Mouse (Mus musculus) stomach, embryonic 14.5 days (tissue): ENCODE data around the gene Bnc1. TPM values are rescaled to one million over a fixed set of nuclear protein-coding genes. Genes with fewer than 3 reads are reported as not detected.

Experiments
- ATAC-seq: fragments of 200-750 bp; cut with Nextera tagmentation; 2 replicates; pipeline ENCODE4 v1.8.0; 2017; ENCODE audit warnings: low read depth, moderate TSS enrichment; ENCODE audit not compliant: insufficient number of reproducible peaks, insufficient read depth, low FRiP score
- H3K27ac ChIP-seq: fragments of 300-500 bp; sonication (generic); 2 replicates; pipeline ENCODE4 v1.5.1; 2014; ENCODE audit warnings: mild to moderate bottlenecking, low read length, moderate library complexity, mixed read lengths
- H3K27me3 ChIP-seq: fragments of 300-500 bp; sonication (generic); 2 replicates; pipeline ENCODE4 v1.6.1; 2014; ENCODE audit warnings: low read length, control low read depth, mixed read lengths; ENCODE audit not compliant: control insufficient read depth, insufficient read depth
- H3K36me3 ChIP-seq: fragments of 300-500 bp; sonication (generic); 2 replicates; pipeline ENCODE4 v1.6.1; 2014; ENCODE audit warnings: mild to moderate bottlenecking, control low read depth, low read length, moderate library complexity, mixed read lengths; ENCODE audit not compliant: control insufficient read depth, insufficient read depth
- H3K4me1 ChIP-seq: fragments of 300-500 bp; sonication (generic); 2 replicates; pipeline ENCODE4 v1.6.1; 2014; ENCODE audit warnings: low read length, control low read depth, mixed read lengths; ENCODE audit not compliant: control insufficient read depth, insufficient read depth
- H3K4me2 ChIP-seq: fragments of 300-500 bp; sonication (generic); replicated peaks from 2 replicates; pipeline ENCODE4 v1.6.1; 2014; ENCODE audit warnings: low read depth, low read length, control low read depth
- H3K4me3 ChIP-seq: fragments of 300-500 bp; sonication (generic); 2 replicates; pipeline ENCODE4 v1.5.1; 2014; ENCODE audit warnings: low read depth, low read length, control low read depth
- H3K9ac ChIP-seq: fragments of 300-500 bp; sonication (generic); replicated peaks from 2 replicates; pipeline ENCODE4 v1.6.1; 2014; ENCODE audit warnings: low read depth, mild to moderate bottlenecking, control low read depth, low read length, moderate library complexity, mixed read lengths
- H3K9me3 ChIP-seq: fragments of 300-500 bp; sonication (generic); 2 replicates; pipeline ENCODE4 v1.6.1; 2016; ENCODE audit warnings: low read depth, low read length, control low read depth; ENCODE audit not compliant: control insufficient read depth
- WGBS: fragments of 180-500 bp; shearing (Covaris S2); extraction: QIAGEN DNeasy Blood & Tissue Kit; methylation state at CpG from one replicate; pipeline ENCODE4 v1.1.7; 2014; 5-methylcytosine and 5-hydroxymethylcytosine counted together
- polyA plus RNA-seq: library from polyadenylated mRNA; unstranded; fragments of >200 nt; fragmentation: Nextera tagmentation; extraction: Ambion mirVana; gene quantifications from 2 replicates; pipeline ENCODE4 v1.2.1, GENCODE M21; 2014

Bnc1 gene
- polyA plus RNA-seq, result 5.3 and 5.9 TPM in 2 replicates

DNA sequence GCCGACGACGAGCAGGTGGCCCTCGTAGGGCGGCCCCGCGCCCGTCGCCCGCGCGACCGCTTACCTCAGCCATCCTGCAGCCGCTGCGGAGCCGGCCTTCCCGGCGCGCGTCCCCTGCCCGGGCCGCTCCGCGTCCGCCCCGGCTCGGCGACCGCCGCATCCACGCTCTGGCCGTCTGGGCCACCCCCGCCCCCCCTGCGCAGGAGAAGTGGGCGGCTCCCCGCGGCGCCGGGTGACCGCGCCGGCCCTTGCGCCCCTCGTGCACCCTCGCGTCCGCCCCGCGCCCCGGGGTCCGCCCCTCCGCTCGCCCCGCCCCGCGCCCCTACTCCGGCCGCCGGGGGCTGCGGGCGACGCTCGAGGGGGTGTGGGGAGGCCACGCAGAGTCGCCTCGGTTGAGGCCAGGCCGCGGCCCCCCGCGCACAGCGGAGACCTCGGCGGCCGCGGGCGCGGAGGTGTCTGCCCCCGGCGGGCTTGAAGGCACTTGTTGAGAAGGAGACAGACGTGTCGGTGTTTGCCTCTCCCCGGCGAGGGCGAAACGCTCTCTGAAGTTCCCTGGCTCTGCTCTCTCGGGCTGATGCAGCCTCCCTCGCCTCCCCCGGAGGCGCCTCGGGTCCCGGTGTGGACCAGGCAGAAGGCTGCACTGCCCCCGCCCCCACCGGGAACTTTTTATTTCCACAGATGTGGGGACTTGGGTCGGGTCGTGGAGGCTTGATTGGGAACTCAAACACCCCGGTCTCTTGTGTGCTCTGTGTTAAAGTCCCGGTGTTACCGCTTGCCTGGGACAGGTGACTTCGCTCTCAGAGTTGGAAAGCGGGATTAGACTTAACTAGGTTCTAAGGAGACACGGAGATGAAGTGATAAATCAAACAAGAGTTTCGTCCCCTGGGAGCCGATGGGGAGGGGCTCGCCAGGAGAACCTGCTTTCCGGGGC lies at the start of gene Bnc1:
Gene Bnc1, minus strand, starts transcription at position 162 of the 931 bp plus-strand sequence.
- WGBS, result 1% methylated on average over 75 of the region's 105 CpGs
- peaks cover 13% of the 10 kb centered on the region for H3K27me3 ChIP-seq
- peak within 1 kb of the TSS; percentile 33; the same call in 1 of the 2 replicates for H3K27ac ChIP-seq
- H3K9ac ChIP-seq, result peak within 1 kb of the TSS; percentile 42; the same call in 1 of the 2 replicates
- peak within 1 kb of the TSS; percentile 96 for H3K4me2 ChIP-seq
- 0 out of 2 replicates have a peak, but pooled peaks cover 2% of the 10 kb centered on the region for H3K4me1 ChIP-seq
- H3K36me3 ChIP-seq, result no peaks in the 10 kb centered on the region
- peak within 1 kb of the TSS; percentile 49 for H3K4me3 ChIP-seq
- peak; percentile 62 for ATAC-seq
- no peaks in the 10 kb centered on the region for H3K9me3 ChIP-seq

DNA sequence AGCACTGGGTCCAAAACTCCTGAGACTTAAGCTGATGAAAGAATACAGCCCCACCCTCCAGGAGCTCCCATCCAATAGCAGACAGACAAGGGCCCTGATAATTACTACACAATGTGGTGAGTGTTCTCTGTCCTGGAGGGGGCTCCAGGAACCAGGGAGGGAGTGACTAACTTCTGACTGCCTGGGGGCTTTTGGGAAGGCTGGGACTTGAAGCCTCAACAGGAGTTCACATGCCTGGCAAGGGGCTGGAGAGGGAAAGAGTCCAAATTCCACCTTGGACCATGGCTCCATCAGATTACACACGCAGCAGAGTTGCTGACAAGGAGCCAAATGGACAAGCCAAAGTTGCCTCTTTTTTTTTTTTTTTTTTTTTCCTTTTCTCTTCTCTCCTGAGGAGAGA lies 41.3 kb upstream of the Bnc1 start:
- no peak for ATAC-seq
- H3K27me3 ChIP-seq, result no peaks in the 10 kb centered on the region
- WGBS, result 29% methylated on average over 1 of the region's 1 CpGs

DNA sequence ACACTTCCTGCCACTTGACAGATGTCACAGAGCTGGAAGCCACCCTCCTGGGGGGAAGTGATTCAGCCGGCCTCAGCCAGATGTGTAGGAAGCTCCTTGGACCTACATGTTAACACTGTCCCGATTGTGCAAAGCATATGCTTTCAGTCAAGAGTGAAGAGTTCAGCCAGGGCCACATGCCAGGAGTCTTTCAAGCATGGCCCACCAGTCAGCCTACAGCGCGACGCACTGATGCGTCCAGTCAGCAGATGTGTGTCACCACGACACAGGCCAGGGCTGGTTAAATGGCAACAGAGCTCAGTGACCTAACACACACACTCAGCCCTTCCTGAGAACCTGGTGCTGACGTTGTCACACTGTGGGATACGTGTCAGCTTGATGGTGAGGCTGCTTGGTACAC lies 37.6 kb upstream of the Bnc1 start:
- Histone ChIP-seq H3K36me3 (no peaks in the 10 kb centered on the region), H3K27ac (no peak overlapping the region; the same call in 1 of the 2 replicates), H3K27me3 (no peaks in the 10 kb centered on the region), H3K9me3 (no peaks in the 10 kb centered on the region), H3K9ac (no peak overlapping the region), H3K4me1 (peaks cover 6% of the 10 kb centered on the region; the same call in 1 of the 2 replicates), H3K4me3 (no peak overlapping the region), H3K4me2 (no peak overlapping the region)
- 36% methylated on average over 9 of the region's 9 CpGs for WGBS
- no peak for ATAC-seq

More for the DNA sequence above, 41.3 kb upstream of the Bnc1 start:
- Histone ChIP-seq H3K9me3 (no peaks in the 10 kb centered on the region), H3K4me1 (peaks cover 6% of the 10 kb centered on the region; the same call in 1 of the 2 replicates), H3K36me3 (no peaks in the 10 kb centered on the region), H3K9ac (no peak overlapping the region), H3K27ac (no peak overlapping the region), H3K4me3 (no peak overlapping the region), H3K4me2 (no peak overlapping the region)

DNA sequence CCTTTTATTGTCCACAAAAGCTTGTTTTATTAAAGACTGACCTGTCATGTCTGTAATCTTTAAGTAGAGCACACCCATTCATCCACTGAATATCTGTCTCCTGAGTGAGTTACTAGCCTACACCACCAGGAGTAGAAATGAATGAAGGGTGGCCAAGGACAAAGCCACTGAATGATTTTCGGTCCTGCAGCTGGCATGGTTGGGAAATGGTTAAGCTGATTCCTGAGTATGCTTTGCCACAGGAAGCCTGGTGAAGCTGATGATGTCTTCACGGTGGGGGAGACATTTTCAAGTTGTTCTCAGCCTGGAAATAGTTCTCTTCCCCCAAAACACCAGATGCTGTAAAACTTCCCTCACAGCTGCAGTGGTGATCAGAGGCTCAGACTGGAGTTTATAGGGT lies 33.7 kb upstream of the Bnc1 start:
- no peak for ATAC-seq
- no peak overlapping the region for H3K4me3 ChIP-seq
- no peak overlapping the region for H3K27ac ChIP-seq
- H3K9me3 ChIP-seq, result no peaks in the 10 kb centered on the region
- H3K36me3 ChIP-seq, result no peaks in the 10 kb centered on the region
- H3K4me1 ChIP-seq, result peaks cover 6% of the 10 kb centered on the region; the same call in 1 of the 2 replicates
- H3K27me3 ChIP-seq, result no peaks in the 10 kb centered on the region
- H3K4me2 ChIP-seq, result no peak overlapping the region
- no peak overlapping the region for H3K9ac ChIP-seq
- WGBS, result 41% methylated on average over 2 of the region's 2 CpGs

DNA sequence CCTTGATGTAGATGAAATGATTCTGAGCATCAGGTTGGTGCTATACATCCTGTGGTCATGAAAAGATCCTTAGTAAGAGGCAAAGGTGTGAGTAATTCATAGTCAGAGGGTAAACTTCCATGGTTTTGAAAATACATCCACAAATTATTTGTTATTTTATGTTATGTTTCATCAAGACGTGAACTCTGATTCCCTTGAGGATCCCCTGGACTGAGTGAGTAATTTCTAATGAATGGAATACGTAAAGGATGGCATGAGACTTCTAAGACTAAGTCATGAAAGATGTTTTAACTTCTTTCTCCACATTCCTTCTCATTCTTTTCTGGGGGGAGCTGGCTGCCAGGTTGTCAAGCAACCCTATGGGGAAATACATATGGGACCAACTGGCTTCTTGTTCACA lies 31.6 kb upstream of the Bnc1 start:
- Histone ChIP-seq H3K4me2 (no peak overlapping the region), H3K4me3 (no peak overlapping the region), H3K36me3 (no peaks in the 10 kb centered on the region), H3K9me3 (no peaks in the 10 kb centered on the region), H3K4me1 (no peaks in the 10 kb centered on the region), H3K27me3 (no peaks in the 10 kb centered on the region), H3K9ac (no peak overlapping the region), H3K27ac (no peak overlapping the region)
- 93% methylated on average over 2 of the region's 2 CpGs for WGBS
- ATAC-seq, result no peak

DNA sequence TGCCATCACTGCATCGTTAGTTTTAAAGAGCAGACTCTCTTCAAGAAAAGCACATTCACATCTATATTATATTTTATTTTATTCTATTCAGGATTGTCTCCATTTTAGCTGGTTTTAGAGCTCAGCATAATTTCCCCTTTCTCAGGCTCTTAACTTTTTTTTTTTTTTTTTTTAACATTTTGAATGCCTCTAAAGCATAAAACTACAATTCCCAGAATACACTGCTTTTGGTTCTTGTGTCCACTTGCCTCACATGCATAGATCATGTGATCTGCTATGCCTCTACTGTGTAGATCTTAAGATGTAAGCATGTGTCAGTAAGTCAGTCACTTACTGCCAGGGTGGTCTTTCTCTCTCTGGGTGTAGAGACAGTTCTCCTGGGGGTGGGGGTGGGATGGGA lies 30.3 kb upstream of the Bnc1 start:
- H3K4me1 ChIP-seq, result no peaks in the 10 kb centered on the region

DNA sequence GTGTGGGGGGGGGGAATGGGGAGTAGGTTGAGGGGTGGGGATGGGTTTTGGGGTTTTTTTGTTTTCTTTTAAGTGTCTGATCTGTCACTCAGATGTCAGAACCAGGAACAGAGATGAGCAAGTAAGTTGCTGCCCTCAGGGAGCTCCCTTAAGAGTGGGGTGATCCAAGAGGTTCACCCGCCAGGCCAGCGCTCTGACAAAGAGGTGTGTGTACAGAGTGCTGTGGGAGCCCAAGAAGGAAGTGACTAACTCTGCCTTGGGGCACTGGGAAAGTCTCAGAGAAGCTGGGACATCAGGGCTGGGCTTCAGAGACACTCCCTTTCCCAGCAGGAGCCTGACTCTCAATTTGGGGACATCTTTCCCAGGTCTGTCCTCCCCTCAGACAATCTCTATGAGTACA lies 25.9 kb upstream of the Bnc1 start:
- Histone ChIP-seq H3K9me3 (no peaks in the 10 kb centered on the region), H3K4me3 (no peak overlapping the region), H3K9ac (no peak overlapping the region), H3K4me1 (0 out of 2 replicates have a peak, but pooled peaks cover 4% of the 10 kb centered on the region), H3K27me3 (no peaks in the 10 kb centered on the region), H3K36me3 (no peaks in the 10 kb centered on the region), H3K4me2 (no peak overlapping the region), H3K27ac (no peak overlapping the region)
- ATAC-seq, result no peak
- 87% methylated on average over 2 of the region's 2 CpGs for WGBS

More for the DNA sequence above, 30.3 kb upstream of the Bnc1 start:
- no peak overlapping the region for H3K4me3 ChIP-seq
- ATAC-seq, result no peak
- H3K27ac ChIP-seq, result no peak overlapping the region
- no peaks in the 10 kb centered on the region for H3K9me3 ChIP-seq
- H3K27me3 ChIP-seq, result no peaks in the 10 kb centered on the region
- no peak overlapping the region for H3K4me2 ChIP-seq
- 88% methylated on average over 1 of the region's 1 CpGs for WGBS
- no peaks in the 10 kb centered on the region for H3K36me3 ChIP-seq
- no peak overlapping the region for H3K9ac ChIP-seq

DNA sequence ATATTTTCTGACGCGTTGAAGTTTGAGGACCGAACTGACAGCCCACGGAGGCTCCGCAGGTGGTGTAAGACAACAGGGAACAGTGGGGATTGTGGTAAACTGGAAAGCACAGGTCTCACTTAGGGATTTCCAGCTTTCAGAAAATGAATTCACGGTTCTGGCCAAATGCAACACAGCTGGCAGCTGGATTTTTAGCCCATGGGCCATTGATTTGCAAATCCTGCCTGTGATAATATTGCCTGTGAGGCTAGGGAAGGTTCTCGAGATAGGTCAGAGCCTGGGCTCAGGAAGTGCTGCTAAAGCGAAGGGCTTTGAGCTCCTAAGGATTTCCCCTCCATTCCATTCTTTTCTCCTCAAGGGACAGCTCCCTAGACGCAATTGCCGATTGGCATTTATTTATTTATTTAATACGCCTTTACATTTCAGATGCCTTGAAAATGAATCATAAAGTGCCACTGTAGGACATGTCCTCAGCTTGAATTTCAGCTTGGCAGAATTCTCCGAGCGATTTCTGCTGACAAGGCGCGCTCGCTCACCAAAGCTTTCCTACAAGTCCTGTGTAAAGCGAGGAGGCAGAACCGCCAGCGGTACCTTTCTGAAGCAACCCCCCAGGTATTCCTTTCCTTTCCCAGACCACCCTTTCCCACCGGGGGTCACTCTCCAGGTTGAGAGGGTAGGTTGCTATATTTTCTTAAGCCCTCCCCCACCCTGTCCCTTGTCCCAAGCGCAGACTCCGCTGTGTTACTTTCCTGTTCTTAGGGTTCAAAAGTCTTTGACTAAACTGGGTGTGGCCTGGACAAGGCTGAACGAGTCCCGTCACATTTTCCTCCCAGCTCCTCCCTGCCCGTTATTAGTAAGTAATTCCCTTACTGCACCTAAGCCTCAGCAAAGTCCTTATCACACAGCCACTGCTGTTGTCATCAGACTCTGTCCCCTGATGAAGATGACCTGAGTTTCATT lies 24.9 kb upstream of the Bnc1 start:
- H3K9me3 ChIP-seq, result no peaks in the 10 kb centered on the region
- 0 out of 2 replicates have a peak, but pooled peaks have one; percentile 23 for ATAC-seq
- no peak overlapping the region for H3K27ac ChIP-seq
- H3K9ac ChIP-seq, result no peak overlapping the region
- WGBS, result 13% methylated on average over 25 of the region's 25 CpGs
- no peaks in the 10 kb centered on the region for H3K27me3 ChIP-seq
- H3K4me3 ChIP-seq, result no peak overlapping the region; the same call in 1 of the 2 replicates
- H3K36me3 ChIP-seq, result no peaks in the 10 kb centered on the region
- H3K4me2 ChIP-seq, result peak overlapping the region; percentile 39
- H3K4me1 ChIP-seq, result peaks cover 10% of the 10 kb centered on the region; the same call in 1 of the 2 replicates
